Mouse (Mus musculus): ENCODE measurements around the gene Gtf2ird2.

DNA sequence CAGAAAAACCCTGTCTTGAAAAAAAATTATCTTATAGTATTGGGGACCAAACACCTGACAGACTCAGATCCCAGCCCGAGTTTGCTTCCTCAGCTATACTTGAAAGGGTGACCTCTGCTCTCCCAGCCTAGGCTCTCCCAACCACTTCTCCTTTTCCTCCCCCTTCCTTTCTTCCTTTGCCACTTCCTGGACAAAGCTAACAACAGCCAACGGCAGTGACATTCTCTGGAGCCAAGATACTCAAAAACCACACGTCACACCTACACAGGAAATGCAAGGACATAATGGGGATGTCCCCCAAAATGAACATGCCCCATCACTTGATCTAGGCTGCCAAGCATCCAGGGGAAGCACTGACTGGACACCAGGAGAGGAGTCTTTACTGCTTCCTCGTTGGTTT lies 74.6 kb downstream of the Gtf2ird2 start:
- no peak for TF ChIP-seq TAL1 (IDR thresholded peaks at IDR 0.05; ENCODE audit: low read length)
- TF ChIP-seq GATA1 (IDR thresholded peaks at IDR 0.05; ENCODE audit: low read length), result no peak
